Mouse (Mus musculus): ENCODE results near the gene Hoxa10.

- no peak for TF ChIP-seq POLR2A (IDR thresholded peaks at IDR 0.05; ENCODE audit: borderline replicate concordance, low read depth, low read length)
- TF ChIP-seq CTCF (IDR thresholded peaks at IDR 0.05; ENCODE audit: low read depth, low read length): no peak
Observed at GRCm38 (mm10) chr6:52246916-52247315, 6.3 kb upstream of the Hoxa10 start.

All from bone marrow macrophage, adult 2 months (primary cell).